Mouse (Mus musculus) c-Kit-negative CD71-positive TER-119-positive erythroid progenitor cells, embryonic 14.5 days (primary cell): ENCODE results near the gene Kank4.
"Not testable (repeated sequence)": the region's sequence is repeated elsewhere in the genome, so short reads cannot be mapped to it uniquely, and the experiment has no call there.

Source experiments
- DNase-seq: peaks from one replicate; pipeline ENCODE4 v3.0.0-alpha.2; 2013; ENCODE audit warnings: low read depth, low spot score

The Kank4 gene

DNA sequence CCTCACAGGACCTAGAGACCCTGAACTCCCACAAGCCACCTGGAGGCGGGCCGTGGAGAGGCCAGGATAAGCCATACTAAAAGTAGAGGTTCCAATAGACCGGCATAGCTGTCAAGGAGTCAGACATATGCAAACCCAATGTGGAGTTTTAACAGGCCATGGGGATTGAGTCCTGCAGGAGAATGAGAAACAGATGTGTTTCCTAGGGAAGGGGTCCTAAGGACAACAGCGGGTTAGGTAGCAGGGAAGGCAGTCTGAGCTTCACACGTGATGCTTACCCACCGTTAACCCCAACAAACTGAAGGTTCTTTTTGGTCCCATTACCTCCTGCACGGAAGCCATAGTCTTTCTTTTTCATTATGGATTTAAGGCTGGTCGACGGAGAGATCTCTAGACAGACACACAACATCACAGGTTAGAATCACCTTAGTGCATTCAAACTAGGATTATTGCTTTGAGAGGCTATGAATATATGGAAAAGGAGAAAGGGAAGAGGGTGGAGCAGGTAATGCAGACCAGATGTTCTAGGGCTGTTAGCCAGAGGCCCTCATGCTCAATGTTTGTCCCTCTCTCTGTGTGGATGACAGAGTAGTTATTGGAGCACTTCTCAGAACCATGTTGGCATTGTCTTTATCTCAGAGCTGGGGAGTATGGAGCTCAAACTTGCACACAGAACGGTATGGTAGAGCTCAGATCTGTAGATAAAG, 40.5 kb downstream of the Kank4 start:
- DNase-seq = no peak

DNA sequence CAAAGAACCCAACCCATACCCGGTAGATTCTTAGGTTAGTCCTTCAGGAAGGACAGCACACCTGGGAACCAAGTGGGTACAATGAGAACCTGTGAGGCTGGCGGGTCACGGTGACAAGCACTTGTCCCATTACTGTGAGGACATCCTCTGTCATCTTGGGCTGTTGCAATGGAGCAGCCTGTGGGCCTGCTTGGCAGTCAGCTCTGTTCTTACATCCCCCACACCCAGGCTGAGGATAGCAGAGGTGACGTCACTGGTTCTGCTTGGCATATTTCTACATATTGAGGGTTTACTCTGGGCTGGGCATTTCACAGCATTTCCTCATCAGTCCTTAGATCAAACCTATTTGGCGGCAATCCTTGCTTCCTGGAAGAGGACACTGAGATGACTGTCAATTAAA, 43.6 kb downstream of the Kank4 start:
- no peak for DNase-seq

DNA sequence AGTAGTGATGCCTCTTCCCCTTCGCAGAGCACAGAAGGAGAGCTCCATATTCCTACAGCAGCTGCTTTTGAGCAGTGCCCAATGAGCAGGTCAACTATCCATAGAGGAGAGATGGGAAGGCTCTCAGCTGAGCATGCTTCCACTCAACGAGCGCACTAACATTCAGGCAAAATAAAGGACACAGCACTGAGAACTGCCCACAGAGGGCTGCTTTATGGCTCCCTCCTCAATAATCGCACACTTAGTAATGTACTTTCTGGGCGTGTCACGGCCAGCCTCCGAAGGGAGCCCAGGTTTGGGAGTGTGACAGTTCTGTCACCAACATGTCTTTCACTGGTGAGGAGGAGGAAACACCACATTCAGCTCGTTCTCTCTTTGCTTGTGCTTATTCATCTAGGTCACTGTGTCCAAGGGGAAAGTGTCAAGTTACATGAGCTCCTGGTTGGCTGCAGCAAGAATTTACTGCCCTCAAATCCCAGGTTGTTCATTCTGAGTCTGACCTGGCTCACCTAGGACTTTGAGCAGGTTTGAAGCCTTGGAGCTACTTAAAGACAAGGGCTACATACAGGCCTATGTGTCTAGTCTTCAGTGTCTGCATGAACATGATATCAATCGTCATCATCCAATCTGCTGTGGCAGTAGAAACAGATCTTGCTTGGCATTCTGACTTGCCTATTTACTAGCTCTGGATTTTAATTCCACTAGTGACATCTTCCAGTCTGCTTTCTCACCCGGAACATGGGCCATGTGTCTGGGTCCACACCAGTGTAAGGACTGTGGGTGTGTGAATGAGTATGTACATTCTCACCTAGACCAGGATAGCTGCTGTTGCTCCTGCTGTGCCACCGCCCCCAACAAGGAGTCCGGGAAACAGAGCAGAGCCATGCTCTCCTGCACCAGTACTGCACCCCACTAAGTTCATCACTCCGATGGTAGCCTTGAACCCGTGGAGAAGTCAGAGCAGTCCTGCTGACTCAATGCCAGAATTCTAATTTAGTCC, 49.9 kb downstream of the Kank4 start:
- DNase-seq = no peak

DNA sequence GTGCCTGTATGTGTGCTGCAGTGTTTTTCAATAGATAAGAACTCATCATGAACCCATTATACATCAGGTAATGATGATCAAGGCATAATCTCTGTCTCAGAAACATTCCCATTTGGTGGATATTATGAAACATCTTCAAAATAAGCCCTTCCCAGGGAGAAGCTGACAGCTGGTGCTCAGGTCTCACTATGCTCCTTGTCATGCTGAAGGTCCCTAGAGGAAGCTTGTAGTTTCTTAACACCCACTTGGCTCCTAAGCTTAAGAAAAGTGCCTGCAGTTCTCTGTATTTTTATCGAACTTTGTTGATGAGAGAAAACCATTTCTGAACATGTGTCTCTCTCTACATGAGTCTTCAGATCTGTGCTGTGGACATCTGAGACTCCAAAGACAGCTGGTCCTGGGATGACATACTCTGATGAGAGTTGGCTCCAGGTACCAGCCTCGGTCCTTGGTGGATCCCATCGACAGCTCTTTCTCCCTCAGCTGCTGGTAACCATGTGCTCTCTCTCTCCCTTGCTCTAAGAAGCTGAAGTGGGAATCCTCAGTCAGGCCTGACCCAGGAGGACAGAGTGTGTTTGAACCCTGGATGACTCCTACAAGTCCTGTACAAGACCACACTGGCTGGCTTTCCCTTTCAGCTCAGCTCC, 58.3 kb downstream of the Kank4 start:
- no peak for DNase-seq

DNA sequence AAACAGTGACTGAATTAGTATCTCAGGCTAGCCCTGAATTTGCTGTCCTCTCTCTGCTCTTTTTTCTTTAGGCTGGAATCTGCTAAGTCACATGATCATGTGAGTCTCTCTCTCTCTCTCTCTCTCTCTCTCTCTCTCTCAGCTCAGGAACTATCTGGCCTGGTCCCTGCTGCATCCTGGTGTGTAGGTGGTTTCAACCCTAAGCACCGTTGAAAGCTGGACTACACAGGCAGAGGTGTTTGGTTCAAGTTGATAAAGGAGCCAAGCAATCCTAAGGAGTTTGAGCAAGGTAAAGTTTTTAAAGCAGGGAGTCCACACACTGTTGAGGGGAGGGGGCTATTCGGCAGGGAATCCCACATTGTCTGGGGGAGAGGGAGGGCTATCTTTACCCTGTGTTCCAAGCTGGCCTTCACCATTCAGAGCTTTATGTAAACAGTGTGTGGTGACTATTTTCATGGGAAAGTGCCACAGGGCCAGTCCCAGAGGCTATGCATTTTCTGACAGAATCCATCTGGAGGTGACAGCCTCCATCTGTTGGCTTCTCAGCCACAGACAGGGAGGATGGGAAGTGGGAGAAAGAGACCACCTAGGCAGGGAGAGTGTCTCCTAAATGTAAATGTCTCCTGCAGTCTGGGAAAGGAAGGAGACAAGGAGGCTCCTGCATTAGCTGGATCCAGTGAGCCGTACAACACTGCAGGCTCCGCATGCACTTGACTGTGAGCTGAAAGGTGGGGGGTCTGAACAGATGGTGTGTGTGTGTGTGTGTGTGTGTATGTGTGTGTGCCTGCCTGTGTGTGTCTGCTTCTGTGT, 59.1 kb downstream of the Kank4 start:
- no peak for DNase-seq

DNA sequence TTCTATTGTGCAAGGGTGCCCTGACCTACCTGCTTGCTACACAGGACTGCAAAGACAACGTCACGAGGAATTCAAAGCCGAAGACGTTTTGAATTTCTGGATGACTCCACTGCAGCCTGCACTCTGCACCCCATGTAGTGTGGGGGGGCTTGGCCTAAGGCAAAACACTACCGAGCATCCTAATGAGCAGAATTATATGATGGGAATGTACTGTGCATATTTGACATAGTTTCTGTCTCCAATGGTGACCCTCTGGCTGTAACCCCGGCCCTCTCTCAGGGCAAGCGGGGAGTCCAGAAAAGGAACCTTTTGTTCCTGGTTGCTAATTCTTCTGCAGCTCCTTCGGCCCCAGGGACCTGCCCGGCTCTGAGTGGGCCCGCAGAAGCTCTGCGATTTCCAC, 61.2 kb downstream of the Kank4 start:
- DNase-seq = no peak

DNA sequence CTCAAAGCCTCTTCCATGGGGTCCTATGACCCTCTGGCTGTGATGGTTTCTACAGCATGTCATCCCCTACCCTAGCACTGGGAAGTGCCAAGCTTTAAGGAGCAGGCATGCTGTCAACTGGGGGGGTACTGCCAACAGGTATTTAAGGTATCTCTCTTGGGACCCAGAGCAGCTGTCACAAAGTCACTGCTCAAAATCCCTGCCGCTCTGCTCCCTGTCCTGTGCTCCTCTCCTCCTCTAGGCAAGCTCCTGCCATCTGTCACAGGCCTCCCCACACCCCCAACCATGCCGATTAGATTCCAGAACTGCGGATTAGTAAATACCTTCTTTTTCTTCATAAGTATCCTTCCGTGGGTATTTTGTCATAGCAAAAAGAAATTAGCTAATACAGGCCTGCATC, 62.9 kb downstream of the Kank4 start:
- DNase-seq = no peak

DNA sequence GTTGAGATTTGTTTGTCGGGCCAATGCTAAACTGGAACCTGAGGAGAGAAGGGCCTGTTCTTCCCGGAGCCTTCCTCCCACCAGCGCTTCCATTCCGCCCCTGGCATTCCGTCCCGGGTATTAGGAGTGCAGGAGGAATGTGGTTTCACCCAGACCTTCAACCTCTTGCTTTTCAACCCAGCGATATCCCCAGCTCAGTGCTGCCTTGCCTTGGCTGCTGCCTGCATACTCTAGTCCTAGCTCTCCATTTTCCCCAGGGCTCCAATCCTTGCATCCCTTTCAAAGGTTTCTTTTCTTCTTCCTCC, 73.5 kb downstream of the Kank4 start:
- no peak for DNase-seq

DNA sequence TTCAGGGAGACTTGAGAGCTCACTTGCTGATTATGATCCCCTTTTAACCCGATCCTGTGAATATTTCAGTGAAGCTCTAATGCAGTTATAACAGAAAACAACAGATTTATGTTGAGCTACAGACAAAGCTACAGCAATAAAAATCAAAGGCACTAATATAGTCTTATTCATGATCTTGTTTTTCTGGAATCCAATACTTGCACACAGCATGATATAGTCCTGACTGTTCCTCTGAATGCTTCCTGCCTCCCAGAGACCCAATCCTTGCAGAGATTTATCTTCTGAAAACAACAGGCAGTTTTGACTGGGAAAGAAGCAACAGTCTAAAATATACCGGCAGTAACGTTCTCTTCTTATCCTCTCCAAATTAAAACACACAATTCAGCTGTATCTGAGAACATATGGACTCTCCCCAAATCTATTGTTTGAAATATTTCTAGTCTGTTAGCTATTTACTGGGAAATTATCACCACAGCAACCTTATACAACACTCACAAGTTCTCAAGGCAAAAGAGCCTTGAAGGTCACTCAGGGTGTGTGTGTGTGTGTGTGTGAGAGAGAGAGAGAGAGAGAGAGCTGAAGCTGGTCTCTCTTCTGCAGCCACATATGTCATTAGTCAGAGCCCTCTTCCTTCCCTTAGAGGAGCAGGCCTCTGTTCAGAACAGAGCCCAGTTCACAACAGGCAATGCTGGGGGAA, 74.0 kb downstream of the Kank4 start:
- DNase-seq = no peak

DNA sequence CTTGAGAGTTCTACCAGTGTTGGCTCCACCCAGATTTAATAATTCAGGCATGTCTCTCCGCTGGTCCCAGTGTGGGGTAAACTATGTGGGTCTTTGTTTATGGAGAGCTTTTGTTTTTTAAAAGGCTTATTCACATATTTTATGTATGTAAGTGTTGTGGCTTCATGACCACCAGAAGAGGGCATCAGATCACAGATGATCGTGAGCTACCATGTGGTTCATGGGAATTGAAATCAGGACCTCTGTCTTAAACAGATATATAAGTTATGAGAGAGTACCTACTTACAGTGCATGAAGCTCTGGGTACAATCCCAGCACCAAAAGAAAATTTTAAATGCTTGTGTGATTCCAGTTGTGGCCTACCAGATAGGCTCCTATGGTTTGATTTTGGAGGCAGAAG, 77.6 kb downstream of the Kank4 start:
- no peak for DNase-seq

DNA sequence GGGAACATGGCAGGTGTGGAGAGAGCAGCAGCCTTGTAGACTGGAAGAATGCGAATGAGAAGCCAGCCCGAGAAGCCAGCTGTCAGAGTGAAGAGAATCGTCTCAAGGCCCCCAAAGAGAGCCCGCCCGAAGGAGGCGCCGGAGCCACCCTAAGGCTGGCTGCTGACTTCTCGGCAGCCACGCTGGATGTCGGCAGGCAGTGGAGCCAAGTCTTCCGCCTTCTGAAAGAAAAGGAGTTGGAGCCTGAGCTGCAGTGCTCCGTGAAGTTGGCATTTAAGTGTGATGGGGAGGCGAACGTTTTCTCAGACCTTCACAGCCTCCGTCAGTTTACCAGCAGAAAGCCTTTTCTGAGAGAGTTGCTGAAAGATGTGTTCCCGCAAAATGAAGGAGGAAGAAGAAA, 83.7 kb downstream of the Kank4 start:
- no peak for DNase-seq

DNA sequence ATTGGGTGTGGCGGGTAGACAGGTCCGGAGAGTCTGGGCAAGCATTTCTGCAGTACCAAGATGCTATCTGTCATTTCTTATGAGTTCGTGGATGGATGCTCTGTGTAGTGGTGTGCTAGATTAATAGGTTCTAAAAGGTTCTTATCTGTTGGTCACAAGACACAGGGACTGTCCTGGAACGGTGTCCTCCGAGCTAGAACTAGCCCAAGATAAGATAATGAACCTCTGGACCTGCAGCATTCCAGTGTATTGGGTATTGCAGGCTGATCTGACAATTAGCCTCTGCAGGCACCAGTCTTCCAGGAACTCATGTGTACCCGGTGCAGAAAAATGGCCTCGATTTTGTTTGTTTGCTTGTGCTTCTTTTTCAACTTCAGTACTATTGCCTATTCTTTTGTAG, 88.6 kb downstream of the Kank4 start:
- no peak for DNase-seq

DNA sequence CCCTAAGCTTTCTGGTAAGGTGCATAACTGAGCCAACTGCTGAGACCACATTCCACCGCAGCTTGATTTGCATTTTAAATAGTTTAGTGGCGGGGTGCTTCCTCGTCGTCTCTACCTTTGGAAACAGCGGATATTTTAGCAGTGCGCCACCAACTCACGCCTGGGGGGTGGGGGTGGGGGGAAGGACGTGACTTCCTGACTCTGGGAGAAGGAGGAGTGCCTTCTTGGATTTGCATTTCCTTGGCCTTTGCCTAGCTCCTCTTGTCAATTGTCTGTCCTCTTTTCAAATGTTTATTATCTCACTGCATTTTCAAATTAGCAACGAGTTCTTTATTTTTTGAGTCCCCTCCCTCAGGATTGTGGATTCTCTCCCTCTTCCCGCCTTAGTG, 89.4 kb downstream of the Kank4 start:
- DNase-seq = no peak

DNA sequence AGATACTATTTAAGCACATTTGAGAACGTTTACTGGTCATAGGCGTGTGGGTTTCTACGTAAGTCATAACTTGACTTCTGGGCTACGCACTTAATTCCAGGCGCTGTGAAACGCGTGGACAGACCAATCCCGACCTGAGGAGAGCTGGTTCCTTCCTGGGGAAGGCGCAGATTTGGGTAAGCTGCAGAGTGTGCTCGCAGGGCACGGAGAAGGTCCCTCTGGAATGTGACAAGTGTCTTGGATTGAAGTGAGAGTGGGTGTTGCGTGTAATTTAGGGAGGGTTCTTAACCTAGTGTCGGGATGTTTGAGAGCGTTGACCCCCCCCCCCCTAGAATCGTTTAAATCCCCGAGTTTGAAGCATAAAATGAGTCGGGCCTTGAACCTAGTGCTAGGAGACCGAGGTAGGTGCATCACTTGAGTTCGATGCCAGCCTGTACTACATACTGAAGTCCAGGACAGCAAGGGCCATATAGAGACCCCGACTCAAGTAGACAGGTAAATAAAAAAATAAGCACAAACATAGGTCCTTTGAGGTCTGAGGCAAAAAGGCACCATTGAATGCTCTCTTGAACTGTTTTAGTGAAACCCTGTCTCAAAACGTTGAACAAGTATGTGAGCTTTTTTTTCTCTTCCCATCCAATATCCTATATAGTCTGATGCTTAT, 89.9 kb downstream of the Kank4 start:
- no peak for DNase-seq

DNA sequence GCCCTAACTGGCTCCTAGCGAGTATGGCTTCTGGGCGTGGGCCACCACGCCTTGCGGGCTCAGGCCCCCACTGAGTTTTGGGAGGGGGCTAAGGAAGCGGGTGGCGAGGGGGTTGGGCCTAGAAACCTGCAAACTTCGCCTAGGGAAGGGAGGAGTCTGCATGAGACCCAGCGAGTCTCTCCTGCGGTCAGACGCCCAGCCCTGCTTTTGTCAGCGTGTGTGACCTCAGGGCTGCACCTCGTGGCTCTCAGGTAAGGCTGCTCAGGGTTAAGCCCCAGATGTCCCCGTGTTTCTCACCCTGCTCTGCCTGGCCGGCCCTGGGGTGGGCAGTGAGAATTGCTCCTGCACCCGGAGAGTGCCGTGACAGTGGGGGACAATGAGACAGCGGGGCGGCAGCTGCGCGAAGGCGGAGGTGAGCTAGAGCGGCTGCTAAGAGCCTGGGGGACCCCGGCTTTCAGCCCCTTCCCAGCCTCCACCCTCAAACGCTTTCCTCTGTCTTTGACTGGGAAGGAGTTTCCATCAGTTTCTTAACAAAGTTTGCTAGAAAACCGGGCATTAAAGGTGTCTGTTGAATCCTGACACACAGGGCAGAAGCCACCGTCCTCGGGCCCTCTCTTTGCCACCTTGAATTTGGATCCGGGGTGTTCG, 90.6 kb downstream of the Kank4 start, which contains the start of gene L1td1:
Gene L1td1, plus strand, starts transcription at position 145 of the 648 bp plus-strand sequence.
- no peak for DNase-seq

DNA sequence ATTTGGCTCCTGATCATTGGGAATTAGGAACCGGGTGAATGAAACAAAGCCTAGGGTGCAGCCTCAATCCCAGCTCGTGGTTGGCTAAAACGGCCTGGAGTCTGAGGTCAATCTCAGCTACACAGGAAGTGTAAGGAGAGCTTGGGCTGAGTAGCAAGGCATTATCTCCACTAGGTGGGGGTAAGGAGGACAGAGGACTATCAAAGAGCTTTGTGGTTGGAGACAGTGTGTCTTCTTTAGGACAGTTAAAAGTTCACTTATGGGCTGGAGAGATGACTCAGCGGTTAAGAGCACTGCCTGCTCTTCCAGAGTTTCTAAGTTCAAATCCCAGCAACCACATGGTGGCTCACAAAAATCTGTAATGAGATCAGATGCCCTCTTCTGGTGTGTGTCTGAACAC, 91.9 kb downstream of the Kank4 start:
- no peak for DNase-seq

DNA sequence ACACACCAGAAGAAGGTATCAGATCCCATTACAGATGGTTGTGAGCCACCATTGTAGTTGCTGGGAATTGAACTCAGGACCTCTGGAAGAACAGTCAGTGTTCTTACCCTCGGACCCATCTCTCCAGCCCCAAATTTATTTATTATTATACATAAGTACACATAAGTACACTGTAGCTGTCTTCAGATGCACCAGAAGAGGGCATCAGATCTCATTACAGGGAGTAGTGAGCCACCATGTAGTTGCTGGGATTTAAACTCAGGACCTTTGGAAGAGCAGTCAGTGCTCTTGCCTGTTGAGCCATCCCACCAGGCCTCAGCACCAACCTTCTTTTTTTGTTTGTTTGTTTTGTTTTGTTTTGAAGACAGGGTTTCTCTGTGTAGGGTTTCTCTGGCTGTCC, 92.7 kb downstream of the Kank4 start:
- not testable (repeated sequence) for DNase-seq

DNA sequence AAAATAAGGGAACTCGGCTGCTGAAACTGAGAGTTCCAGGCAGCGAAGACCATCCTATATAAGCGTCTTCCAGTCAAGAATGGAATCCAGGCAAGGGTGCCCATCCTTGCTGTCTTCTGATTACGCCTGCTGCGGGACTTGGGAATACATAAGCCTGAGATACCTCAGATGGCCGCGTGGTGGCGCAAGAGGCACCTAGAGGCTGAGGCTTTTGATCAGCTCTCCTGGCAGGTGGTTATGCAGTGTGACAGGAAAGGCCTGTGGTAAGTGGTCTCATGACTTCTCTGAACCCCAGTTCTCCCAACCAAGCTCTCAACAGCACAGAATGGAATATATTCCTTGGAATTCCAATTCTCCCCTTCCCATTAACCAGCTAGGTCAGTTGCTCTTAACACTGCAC, 94.9 kb downstream of the Kank4 start:
- no peak for DNase-seq

DNA sequence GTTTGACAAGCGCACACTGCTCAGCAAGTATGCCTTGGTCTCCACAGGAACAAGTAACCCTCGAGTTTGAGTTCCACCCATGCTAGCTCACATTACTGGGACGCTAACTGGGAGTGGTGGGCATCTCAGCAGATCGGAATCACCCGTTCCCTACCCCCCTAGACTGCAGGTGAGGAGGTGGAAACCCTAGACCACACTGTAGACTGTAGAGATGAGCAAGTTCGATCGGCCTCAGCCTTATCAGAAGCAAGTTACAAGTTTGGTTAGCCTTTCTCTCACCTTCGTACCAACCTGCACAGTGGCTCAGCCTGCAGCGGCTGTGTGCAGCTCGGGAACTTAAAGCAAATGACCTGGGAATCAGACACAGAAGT, 98.8 kb downstream of the Kank4 start:
- DNase-seq = no peak
